Mouse (Mus musculus) lung, adult 2 months (tissue): Measurements from ENCODE around the gene Atg2a.

Source experiments
- CTCF ChIP-seq: fragments of 200-500 bp; IDR thresholded peaks from 2 replicates; pipeline ENCODE4 v1.5.1; 2011; ENCODE audit warnings: mild to moderate bottlenecking, low read length, control low read depth; ENCODE audit not compliant: insufficient read depth
- POLR2A ChIP-seq: fragments of 200-500 bp; IDR thresholded peaks from 2 replicates; pipeline ENCODE4 v1.6.1; 2011; ENCODE audit warnings: low read depth, mild to moderate bottlenecking, control low read depth, low read length, borderline replicate concordance; ENCODE audit errors: extremely low read depth

- TF ChIP-seq CTCF (no peak), POLR2A (no peak; the same call in 1 of the 2 replicates)
Observed at GRCm38 (mm10) chr19:6275740-6276389, 34.4 kb downstream of the Atg2a start.
